Mouse (Mus musculus) small intestine, adult 2 months (tissue): ENCODE results near the gene Atad2b. TPM values are rescaled to one million over a fixed set of nuclear protein-coding genes. Genes with fewer than 3 reads are reported as not detected.
"Not testable (repeated sequence)": the region's sequence is repeated elsewhere in the genome, so short reads cannot be mapped to it uniquely, and the experiment has no call there.

ENCODE experiments used
- H3K27ac ChIP-seq: fragments of 200-500 bp; 2 replicates; pipeline ENCODE4 v1.5.1; 2012; ENCODE audit warnings: low read depth, low read length, control low read depth, inconsistent platforms; ENCODE audit not compliant: insufficient read depth
- H3K27me3 ChIP-seq: fragments of 200-500 bp; 2 replicates; pipeline ENCODE4 v1.6.1; 2012; ENCODE audit warnings: mild to moderate bottlenecking, moderate library complexity, low read length, inconsistent platforms; ENCODE audit not compliant: control insufficient read depth, insufficient read depth
- H3K36me3 ChIP-seq: fragments of 200-500 bp; 2 replicates; pipeline ENCODE4 v1.6.1; 2012; ENCODE audit warnings: mild to moderate bottlenecking, low read length, control low read depth, inconsistent platforms; ENCODE audit not compliant: control insufficient read depth, insufficient read depth
- H3K4me1 ChIP-seq: fragments of 200-500 bp; 2 replicates; pipeline ENCODE4 v1.6.1; 2012; ENCODE audit warnings: low read length, inconsistent platforms, mixed read lengths; ENCODE audit not compliant: control insufficient read depth, insufficient read depth, insufficient read length
- H3K4me3 ChIP-seq: fragments of 200-500 bp; 2 replicates; pipeline ENCODE4 v1.5.1; 2012; ENCODE audit warnings: low read depth, mild to moderate bottlenecking, control low read depth, inconsistent platforms, low read length, moderate library complexity
- CTCF ChIP-seq: fragments of 200-500 bp; IDR thresholded peaks from 2 replicates; pipeline ENCODE4 v1.5.1; 2012; ENCODE audit warnings: low read depth, mild to moderate bottlenecking, control low read depth, inconsistent platforms, low read length, moderate library complexity, mixed read lengths; ENCODE audit not compliant: insufficient replicate concordance, insufficient read length; ENCODE audit errors: extremely low read depth
- POLR2A ChIP-seq: fragments of 200-500 bp; IDR thresholded peaks from 2 replicates; pipeline ENCODE4 v1.6.1; 2012; ENCODE audit warnings: low read depth, mild to moderate bottlenecking, control low read depth, inconsistent platforms, low read length, moderate library complexity
- WGBS: fragments of 180-500 bp; shearing (Covaris S2); methylation state at CpG from one replicate; pipeline ENCODE4 v1.1.7; 2018; 5-methylcytosine and 5-hydroxymethylcytosine counted together
- polyA plus RNA-seq: library from polyadenylated mRNA; depleted of rRNA; stranded (reverse); fragments of >200 nt; gene quantifications from 2 replicates; pipeline ENCODE4 v1.2.3, GENCODE M21; 2012

Atad2b gene
- polyA plus RNA-seq, 1 experiment, result 19.7 TPM

- Histone ChIP-seq H3K36me3 (no peaks in the 10 kb centered on the region), H3K4me1 (no peaks in the 10 kb centered on the region), H3K27ac (no peak overlapping the region), H3K4me3 (no peak overlapping the region), H3K27me3 (no peaks in the 10 kb centered on the region)
- no peak for TF ChIP-seq CTCF
- no peak for TF ChIP-seq POLR2A
- 94% methylated on average over 3 of the region's 3 CpGs for WGBS
Observed at GRCm38 (mm10) chr12:4930820-4931548, 13.8 kb downstream of the Atad2b start.

GRCm38 (mm10) chr12:4952272-4952671, 35.1 kb downstream of the Atad2b start:
- no peak overlapping the region for H3K27ac ChIP-seq
- peaks cover 47% of the 10 kb centered on the region for H3K36me3 ChIP-seq
- no peaks in the 10 kb centered on the region for H3K4me1 ChIP-seq
- H3K27me3 ChIP-seq, result no peaks in the 10 kb centered on the region
- WGBS, result 96% methylated on average over 1 of the region's 1 CpGs
- TF ChIP-seq CTCF, result no peak
- TF ChIP-seq POLR2A, result no peak
- no peak overlapping the region for H3K4me3 ChIP-seq

GRCm38 (mm10) chr12:4953156-4953555, 36.0 kb downstream of the Atad2b start:
- TF ChIP-seq CTCF, result no peak
- TF ChIP-seq POLR2A, result no peak
- WGBS, result 91% methylated on average over 4 of the region's 4 CpGs
- Histone ChIP-seq H3K36me3 (peaks cover 48% of the 10 kb centered on the region), H3K4me3 (no peak overlapping the region), H3K4me1 (no peaks in the 10 kb centered on the region), H3K27ac (no peak overlapping the region), H3K27me3 (no peaks in the 10 kb centered on the region)

- Histone ChIP-seq H3K4me1 (no peaks in the 10 kb centered on the region), H3K27me3 (no peaks in the 10 kb centered on the region), H3K4me3 (no peak overlapping the region), H3K36me3 (peaks cover 27% of the 10 kb centered on the region), H3K27ac (no peak overlapping the region)
- WGBS, result 17% methylated on average over 1 of the region's 1 CpGs
- no peak for TF ChIP-seq POLR2A
Observed at GRCm38 (mm10) chr12:4972939-4973338, 55.8 kb downstream of the Atad2b start.

- TF ChIP-seq POLR2A, result no peak
- TF ChIP-seq CTCF, result no peak
- Histone ChIP-seq H3K36me3 (peaks cover 25% of the 10 kb centered on the region), H3K27ac (no peak overlapping the region), H3K27me3 (no peaks in the 10 kb centered on the region), H3K4me3 (no peak overlapping the region), H3K4me1 (no peaks in the 10 kb centered on the region)
- 90% methylated on average over 6 of the region's 6 CpGs for WGBS
Observed at GRCm38 (mm10) chr12:4978324-4978723, 61.2 kb downstream of the Atad2b start.

- Histone ChIP-seq H3K27me3 (no peaks in the 10 kb centered on the region), H3K27ac (no peak overlapping the region), H3K36me3 (peaks cover 2% of the 10 kb centered on the region), H3K4me3 (no peak overlapping the region), H3K4me1 (no peaks in the 10 kb centered on the region)
- TF ChIP-seq CTCF, result no peak
- TF ChIP-seq POLR2A, result no peak
Observed at GRCm38 (mm10) chr12:4996981-4997380, 79.8 kb downstream of the Atad2b start.

GRCm38 (mm10) chr12:5005338-5005737, 88.2 kb downstream of the Atad2b start:
- TF ChIP-seq POLR2A, result no peak
- no peak for TF ChIP-seq CTCF

GRCm38 (mm10) chr12:5005776-5006175, 88.6 kb downstream of the Atad2b start:
- not testable (repeated sequence) for H3K4me1 ChIP-seq, H3K27ac ChIP-seq, H3K27me3 ChIP-seq, H3K4me3 ChIP-seq
- WGBS, result 93% methylated on average over 3 of the region's 3 CpGs
- H3K36me3 ChIP-seq, result peaks cover 21% of the 10 kb centered on the region

More at GRCm38 (mm10) chr12:5005338-5005737, 88.2 kb downstream of the Atad2b start:
- Histone ChIP-seq H3K27me3 (no peaks in the 10 kb centered on the region), H3K36me3 (peaks cover 20% of the 10 kb centered on the region), H3K27ac (no peak overlapping the region), H3K4me1 (no peaks in the 10 kb centered on the region), H3K4me3 (no peak overlapping the region)
- 91% methylated on average over 3 of the region's 3 CpGs for WGBS

- 72% methylated on average over 2 of the region's 2 CpGs for WGBS
- not testable (repeated sequence) for H3K27ac ChIP-seq, H3K4me3 ChIP-seq, H3K4me1 ChIP-seq, H3K27me3 ChIP-seq
- peaks cover 29% of the 10 kb centered on the region for H3K36me3 ChIP-seq
Observed at GRCm38 (mm10) chr12:5008638-5009037, 91.5 kb downstream of the Atad2b start.
